Mouse (Mus musculus) brown adipose tissue, adult 24 weeks (tissue): ENCODE data around the gene Htr5b. TPM values are rescaled to one million over a fixed set of nuclear protein-coding genes. Genes with fewer than 3 reads are reported as not detected.

Experiments used
- H3K27ac ChIP-seq: fragments of 200-500 bp; replicated peaks from 2 replicates; pipeline ENCODE4 v1.5.1; 2012; ENCODE audit warnings: low read depth, mild to moderate bottlenecking, low read length
- H3K4me1 ChIP-seq: fragments of 200-500 bp; 2 replicates; pipeline ENCODE4 v1.6.1; 2012; ENCODE audit warnings: low read length, mixed read lengths; ENCODE audit not compliant: control insufficient read depth, insufficient read depth, insufficient read length
- H3K4me3 ChIP-seq: fragments of 200-500 bp; 2 replicates; pipeline ENCODE4 v1.5.1; 2012; ENCODE audit warnings: low read depth, mild to moderate bottlenecking, low read length, moderate library complexity; ENCODE audit not compliant: insufficient read depth
- polyA plus RNA-seq: library from polyadenylated mRNA; stranded (reverse); fragments of >200 nt; gene quantifications from 2 replicates; pipeline ENCODE4 v1.2.4, GENCODE M21; 2012; ENCODE audit not compliant: missing spikeins, insufficient read depth, insufficient read length

The Htr5b gene
- polyA plus RNA-seq, 1 experiment, result not detected

GRCm38 (mm10) chr1:121518609-121519008, 9.7 kb downstream of the Htr5b start:
- H3K27ac ChIP-seq, result no peak overlapping the region
- H3K4me1 ChIP-seq, result no peaks in the 10 kb centered on the region
- H3K4me3 ChIP-seq, result no peak overlapping the region

DNA sequence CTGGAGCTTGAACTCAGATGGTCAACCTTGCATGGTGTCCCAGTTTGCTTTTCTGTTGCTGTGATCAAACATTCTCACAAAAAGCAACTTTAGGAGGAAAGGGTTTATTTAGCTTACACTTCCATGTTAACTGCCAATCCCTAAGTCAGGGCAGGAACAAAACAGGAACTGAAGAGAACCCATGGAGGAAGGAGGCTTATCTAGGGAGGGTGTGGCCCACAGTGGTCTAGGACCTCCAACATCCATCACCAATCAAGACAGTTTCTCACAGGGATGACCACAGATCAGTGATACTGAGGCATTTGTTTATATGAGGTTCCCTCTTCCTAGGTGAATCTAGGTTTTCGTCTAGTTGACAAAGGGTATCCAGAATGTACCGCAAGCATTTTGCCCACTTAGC, 16.3 kb downstream of the Htr5b start:
- H3K27ac ChIP-seq, result no peak overlapping the region
- H3K4me3 ChIP-seq, result no peak overlapping the region
- no peaks in the 10 kb centered on the region for H3K4me1 ChIP-seq

GRCm38 (mm10) chr1:121511186-121511585, 17.1 kb downstream of the Htr5b start:
- Histone ChIP-seq H3K4me3 (no peak overlapping the region), H3K27ac (no peak overlapping the region), H3K4me1 (no peaks in the 10 kb centered on the region)

DNA sequence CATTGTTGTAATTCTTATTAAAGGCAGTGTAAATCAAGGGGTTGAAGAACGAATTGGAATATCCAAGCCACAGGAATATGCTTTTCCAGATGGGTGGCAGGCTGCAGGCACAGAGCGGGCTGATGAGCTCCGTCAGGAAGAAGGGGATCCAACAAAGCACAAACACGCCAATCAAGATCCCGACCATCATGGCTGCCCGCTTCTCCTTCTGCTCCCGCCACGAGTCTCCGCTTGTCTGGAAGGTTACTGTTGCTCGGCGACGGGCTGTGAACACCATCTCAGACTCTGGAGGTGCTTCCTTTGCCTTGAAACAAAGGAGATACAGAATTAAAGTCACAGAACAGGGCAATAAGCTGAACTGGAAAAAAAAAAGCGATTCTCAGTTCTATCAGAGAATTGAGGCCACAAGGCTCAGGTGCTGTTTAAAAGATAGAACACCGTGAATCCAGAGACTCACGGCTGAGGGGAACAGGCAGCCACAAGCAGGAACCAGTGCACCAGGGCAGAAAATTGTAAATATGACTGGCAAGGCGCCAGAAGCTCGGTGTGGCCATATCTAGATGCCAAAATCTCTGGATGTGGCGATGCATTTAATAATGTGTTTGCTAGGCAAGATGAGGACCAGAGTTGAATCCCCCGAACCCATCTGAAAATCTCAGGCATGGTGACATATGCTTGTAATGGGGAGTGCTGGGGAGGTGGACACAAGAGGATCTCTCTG, 17.7 kb downstream of the Htr5b start:
- H3K27ac ChIP-seq, result no peak overlapping the region
- H3K4me1 ChIP-seq, result no peaks in the 10 kb centered on the region
- no peak overlapping the region for H3K4me3 ChIP-seq

DNA sequence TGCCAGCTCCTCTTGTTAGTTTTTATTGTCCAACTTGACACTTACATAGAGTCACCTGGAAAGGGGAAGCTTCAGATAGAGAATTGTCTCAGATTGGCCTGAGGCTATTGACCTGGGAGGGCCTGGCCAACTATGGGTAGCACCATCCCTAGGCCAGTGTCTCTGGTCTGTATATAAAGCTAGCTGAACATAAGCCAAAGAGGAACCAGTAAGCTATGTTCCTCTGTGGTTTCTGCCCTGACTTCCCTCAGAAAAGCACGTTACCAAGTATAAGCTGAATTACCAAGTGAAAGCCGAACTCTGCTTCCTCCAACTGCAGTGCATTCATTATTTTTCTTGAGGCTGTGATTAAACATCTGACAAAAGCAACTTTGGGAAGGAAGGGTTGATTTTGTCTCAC, 19.5 kb downstream of the Htr5b start:
- Histone ChIP-seq H3K4me1 (no peaks in the 10 kb centered on the region), H3K27ac (no peak overlapping the region)

GRCm38 (mm10) chr1:121497093-121497492, 31.2 kb downstream of the Htr5b start:
- Histone ChIP-seq H3K27ac (no peak overlapping the region), H3K4me3 (no peak overlapping the region), H3K4me1 (no peaks in the 10 kb centered on the region)

More for the DNA sequence above, 19.5 kb downstream of the Htr5b start:
- no peak overlapping the region for H3K4me3 ChIP-seq

GRCm38 (mm10) chr1:121490241-121490640, 38.0 kb downstream of the Htr5b start:
- Histone ChIP-seq H3K4me3 (no peak overlapping the region), H3K4me1 (no peaks in the 10 kb centered on the region), H3K27ac (no peak overlapping the region)

- Histone ChIP-seq H3K4me1 (no peaks in the 10 kb centered on the region), H3K4me3 (no peak overlapping the region), H3K27ac (no peak overlapping the region)
Observed at GRCm38 (mm10) chr1:121486803-121487202, 41.5 kb downstream of the Htr5b start.

DNA sequence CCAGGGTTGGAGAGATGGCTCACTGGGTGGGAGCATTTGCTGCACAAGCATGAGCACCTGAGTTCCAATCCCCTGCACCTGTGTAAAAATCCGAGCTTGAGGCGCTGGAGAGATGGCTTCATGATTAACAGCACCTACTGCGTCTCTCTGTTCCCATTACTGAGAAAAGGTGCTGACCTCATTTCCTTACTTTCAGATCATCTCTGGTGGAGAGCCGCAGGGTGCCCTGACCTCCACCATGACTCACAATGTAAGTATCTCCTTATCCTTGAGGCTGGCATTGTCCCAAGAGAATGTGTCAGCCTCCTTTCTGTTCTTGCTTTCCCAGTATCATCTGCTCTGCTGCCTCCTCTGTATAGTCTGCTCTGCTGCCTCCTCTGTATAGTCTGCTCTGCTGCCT, 45.2 kb downstream of the Htr5b start:
- no peaks in the 10 kb centered on the region for H3K4me1 ChIP-seq
- H3K27ac ChIP-seq, result no peak overlapping the region
- H3K4me3 ChIP-seq, result no peak overlapping the region

GRCm38 (mm10) chr1:121479403-121479802, 48.9 kb downstream of the Htr5b start:
- Histone ChIP-seq H3K27ac (no peak overlapping the region), H3K4me3 (no peak overlapping the region), H3K4me1 (no peaks in the 10 kb centered on the region)

DNA sequence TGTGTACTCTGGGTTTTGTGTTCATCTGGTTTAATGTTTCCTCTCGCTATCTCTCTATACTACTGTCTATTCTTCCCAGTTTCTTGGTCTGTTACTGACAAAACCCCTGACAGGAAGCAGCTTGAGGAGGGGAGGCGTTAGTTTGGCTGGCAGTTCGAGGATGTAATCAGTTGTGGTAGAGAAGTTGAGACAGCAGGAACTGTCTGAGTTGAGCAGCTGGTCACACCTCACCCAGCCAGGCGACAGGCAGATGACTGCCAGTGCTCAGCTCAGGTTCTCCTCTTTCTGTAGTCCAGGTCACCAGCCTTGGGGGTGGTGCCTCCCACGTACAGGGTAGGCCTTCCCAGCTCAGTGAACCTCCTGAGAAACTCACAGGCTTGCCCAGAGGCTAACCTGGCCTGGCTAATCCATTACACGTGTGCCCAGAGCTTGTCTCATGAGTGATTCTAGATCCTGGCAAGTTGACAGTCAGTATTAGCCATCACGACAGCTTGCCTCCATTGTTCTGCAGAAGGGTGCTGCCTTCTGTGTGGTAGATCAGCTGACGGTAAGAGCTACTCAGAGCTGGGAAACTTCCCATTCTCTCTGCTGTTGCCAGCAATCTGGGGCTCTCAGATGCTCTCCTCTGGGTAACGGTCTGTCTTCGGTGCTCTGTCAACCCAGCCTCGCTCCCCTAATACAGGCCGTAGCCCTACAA, 49.8 kb downstream of the Htr5b start:
- Histone ChIP-seq H3K4me1 (no peaks in the 10 kb centered on the region), H3K27ac (no peak overlapping the region), H3K4me3 (no peak overlapping the region)

GRCm38 (mm10) chr1:121477716-121478115, 50.5 kb downstream of the Htr5b start:
- no peak overlapping the region for H3K27ac ChIP-seq

GRCm38 (mm10) chr1:121471503-121471902, 56.8 kb downstream of the Htr5b start:
- H3K4me1 ChIP-seq, result no peaks in the 10 kb centered on the region
- no peak overlapping the region for H3K27ac ChIP-seq

More at GRCm38 (mm10) chr1:121477716-121478115, 50.5 kb downstream of the Htr5b start:
- Histone ChIP-seq H3K4me1 (no peaks in the 10 kb centered on the region), H3K4me3 (no peak overlapping the region)

GRCm38 (mm10) chr1:121468271-121468670, 60.0 kb downstream of the Htr5b start:
- Histone ChIP-seq H3K27ac (no peak overlapping the region), H3K4me3 (no peak overlapping the region), H3K4me1 (no peaks in the 10 kb centered on the region)

More at GRCm38 (mm10) chr1:121471503-121471902, 56.8 kb downstream of the Htr5b start:
- H3K4me3 ChIP-seq, result no peak overlapping the region

- H3K4me1 ChIP-seq, result no peaks in the 10 kb centered on the region
- H3K27ac ChIP-seq, result no peak overlapping the region
- no peak overlapping the region for H3K4me3 ChIP-seq
Observed at GRCm38 (mm10) chr1:121466276-121466675, 62.0 kb downstream of the Htr5b start.

GRCm38 (mm10) chr1:121463806-121464205, 64.5 kb downstream of the Htr5b start:
- Histone ChIP-seq H3K4me3 (no peak overlapping the region), H3K27ac (peak overlapping the region; percentile 14; the same call in 1 of the 2 replicates), H3K4me1 (no peaks in the 10 kb centered on the region)
